Mouse (Mus musculus): ENCODE results near the gene Xbp1.

GRCm38 (mm10) chr11:5495906-5496305 is 24.6 kb upstream of the Xbp1 start:
- no peak for TF ChIP-seq CTCF (IDR thresholded peaks at IDR 0.05; ENCODE audit: low read depth, low read length)
- TF ChIP-seq POLR2A (IDR thresholded peaks at IDR 0.05; ENCODE audit: borderline replicate concordance, low read depth, low read length): no peak
